Mouse (Mus musculus) embryo, embryonic 11.5 days (tissue): ENCODE results near the gene 4933424G06Rik.
"Not testable (repeated sequence)": the region's sequence is repeated elsewhere in the genome, so short reads cannot be mapped to it uniquely, and the experiment has no call there.

Source experiments
- DNase-seq: peaks from one replicate; pipeline ENCODE4 v3.0.0-alpha.2; 2012; ENCODE audit warnings: low read depth, low spot score

Gene 4933424G06Rik

GRCm38 (mm10) chr1:36709854-36710280 is at the start of gene 4933424G06Rik:
Gene 4933424G06Rik, plus strand, starts transcription at chr1:36710149.
- peak; percentile 97 for DNase-seq

- DNase-seq, result no peak
Observed at GRCm38 (mm10) chr1:36664457-36664856, 45.5 kb upstream of the 4933424G06Rik start.

DNA sequence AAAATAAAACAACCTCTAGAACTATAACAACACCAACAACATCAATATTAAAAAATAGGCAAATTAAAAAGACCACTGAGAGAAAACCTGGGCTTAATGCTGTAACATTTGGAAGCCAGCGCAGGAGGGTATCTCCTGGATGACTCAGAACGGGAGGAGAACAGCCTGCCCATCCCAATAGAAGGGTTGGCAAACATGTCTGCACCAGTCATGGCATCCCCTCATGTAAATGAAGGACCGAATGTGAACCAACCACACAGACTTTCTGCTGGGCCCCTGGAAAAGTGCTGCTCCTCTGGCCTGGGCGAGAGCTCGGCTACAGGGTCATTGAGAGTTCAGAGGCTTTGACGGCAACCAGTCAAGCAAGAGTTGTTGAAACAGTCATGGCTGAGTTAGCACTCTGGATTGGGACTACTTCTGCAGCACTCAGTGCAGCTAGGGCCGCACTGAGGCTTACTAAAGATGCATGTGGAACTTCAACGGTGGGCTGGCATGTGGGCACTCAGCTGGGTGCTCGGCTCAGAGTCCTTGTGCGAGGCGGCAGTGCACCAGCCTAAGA is 44.7 kb upstream of the 4933424G06Rik start:
- no peak for DNase-seq

DNA sequence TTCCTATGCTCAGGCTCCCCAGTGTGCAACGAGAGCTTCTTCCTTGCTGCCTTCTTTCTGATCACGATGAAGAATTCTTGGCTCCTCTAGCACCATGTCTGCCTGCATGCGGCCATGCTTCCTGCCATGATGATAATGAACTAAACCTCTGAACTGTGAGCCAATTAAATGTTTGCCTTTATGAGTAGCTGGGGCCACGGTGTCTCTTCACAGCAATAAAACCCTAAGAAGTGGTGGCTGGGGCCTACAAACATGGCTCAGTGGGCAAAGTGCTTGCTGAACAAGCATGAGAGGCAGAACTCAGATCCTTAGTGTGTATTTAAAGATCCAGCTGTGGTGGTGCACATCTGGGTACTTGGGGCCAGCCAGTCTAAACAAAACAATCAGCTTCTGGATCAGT is 44.0 kb upstream of the 4933424G06Rik start:
- no peak for DNase-seq

- not testable (repeated sequence) for DNase-seq
Observed at GRCm38 (mm10) chr1:36668007-36668406, 41.9 kb upstream of the 4933424G06Rik start.

DNA sequence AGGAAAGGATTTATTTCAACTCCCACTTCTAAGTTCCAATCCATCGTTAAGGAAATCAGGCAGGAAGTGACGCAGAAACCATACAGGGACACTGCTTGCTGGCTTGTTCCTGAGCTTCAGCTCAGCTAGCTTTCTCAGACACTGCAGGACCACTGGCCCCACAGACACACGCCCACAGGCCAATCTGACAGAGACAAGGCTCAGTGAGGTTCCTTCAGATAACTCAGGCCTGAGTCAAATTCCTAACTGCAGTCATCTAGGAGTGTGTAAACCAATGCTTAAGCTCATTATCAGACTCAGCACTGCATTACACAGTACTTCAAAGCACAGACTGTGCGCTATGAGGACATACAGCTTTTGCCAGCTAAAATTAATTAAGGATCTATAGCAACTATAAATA is 39.7 kb upstream of the 4933424G06Rik start:
- no peak for DNase-seq

- no peak for DNase-seq
Observed at GRCm38 (mm10) chr1:36671260-36671659, 38.7 kb upstream of the 4933424G06Rik start.

- DNase-seq, result no peak
Observed at GRCm38 (mm10) chr1:36672648-36673350, 37.1 kb upstream of the 4933424G06Rik start.

- DNase-seq, result no peak
Observed at GRCm38 (mm10) chr1:36674936-36675335, 35.0 kb upstream of the 4933424G06Rik start.

DNA sequence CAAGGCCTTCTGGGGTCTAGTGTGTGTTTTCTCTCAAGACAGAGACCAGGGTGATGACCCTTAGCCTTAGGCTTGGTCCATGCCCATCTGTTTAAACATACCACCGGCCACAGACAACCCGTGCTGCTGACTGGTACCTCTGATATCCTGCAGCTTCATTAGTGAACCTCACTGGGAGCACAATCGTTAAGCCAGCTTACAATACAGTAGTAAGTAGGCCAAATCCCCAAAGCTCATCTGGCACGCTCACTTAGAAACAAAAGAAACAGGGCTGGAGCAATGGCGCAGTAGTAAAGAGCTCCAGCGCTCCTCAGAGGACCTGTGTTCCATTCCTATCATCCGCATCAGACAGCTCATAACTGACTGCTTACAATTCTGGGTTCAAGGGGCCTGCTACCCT is 29.1 kb upstream of the 4933424G06Rik start:
- no peak for DNase-seq

- no peak for DNase-seq
Observed at GRCm38 (mm10) chr1:36682620-36683355, 27.2 kb upstream of the 4933424G06Rik start, which contains the start of gene Fam178b. Gene Fam178b, minus strand, starts transcription at chr1:36683183.

- DNase-seq, result peak; percentile 64
Observed at GRCm38 (mm10) chr1:36683810-36684467, 26.0 kb upstream of the 4933424G06Rik start.

- DNase-seq, result no peak
Observed at GRCm38 (mm10) chr1:36690671-36691235, 19.2 kb upstream of the 4933424G06Rik start.

- peak; percentile 98 for DNase-seq
Observed at GRCm38 (mm10) chr1:36691271-36692155, 18.4 kb upstream of the 4933424G06Rik start, which contains the start of gene Cox5b. Gene Cox5b, plus strand, starts transcription at chr1:36691449.

- DNase-seq, result no peak
Observed at GRCm38 (mm10) chr1:36694871-36695270, 15.1 kb upstream of the 4933424G06Rik start.

DNA sequence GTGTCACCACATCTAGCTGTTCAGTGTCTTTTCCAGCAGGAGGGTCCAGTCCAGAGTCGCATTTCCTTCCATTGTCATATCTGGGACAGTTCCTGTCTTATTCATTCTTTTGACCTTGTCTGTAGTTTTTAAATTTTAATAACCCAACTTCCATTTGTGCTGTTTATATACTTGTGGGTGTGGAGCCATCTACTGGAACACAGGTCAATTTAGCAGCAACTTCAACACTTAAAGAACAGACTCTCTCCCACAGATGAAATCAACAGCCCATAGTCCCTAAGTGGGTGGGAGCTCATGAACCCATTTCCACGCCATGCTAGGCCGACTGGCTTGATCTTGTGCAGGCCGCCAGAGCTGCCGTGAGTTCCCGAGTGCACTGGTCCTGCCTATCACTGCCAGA is 13.5 kb upstream of the 4933424G06Rik start:
- DNase-seq, result no peak

DNA sequence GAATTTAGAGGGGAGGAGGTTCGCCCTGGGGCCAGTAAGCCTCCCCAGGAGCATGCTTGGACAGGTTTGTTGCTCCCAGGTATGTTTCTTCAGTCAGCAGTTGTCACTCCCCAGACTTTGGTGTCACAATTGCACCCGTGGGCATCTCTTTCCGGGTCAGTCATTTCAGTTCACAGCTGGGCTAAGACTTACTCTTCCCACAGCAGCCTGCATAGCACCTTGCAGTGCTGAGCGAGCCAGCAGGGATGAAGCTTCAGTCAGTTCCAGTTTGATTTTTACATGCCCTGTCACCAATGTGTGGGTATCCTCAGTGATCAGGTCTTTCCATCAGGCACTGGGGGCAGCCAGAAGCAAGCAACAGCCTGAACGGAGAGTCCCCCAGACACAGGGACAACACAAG is 12.9 kb upstream of the 4933424G06Rik start:
- no peak for DNase-seq

GRCm38 (mm10) chr1:36707166-36707565 is 2.8 kb upstream of the 4933424G06Rik start:
- no peak for DNase-seq

GRCm38 (mm10) chr1:36707797-36708196 is 2.2 kb upstream of the 4933424G06Rik start:
- DNase-seq, result no peak

DNA sequence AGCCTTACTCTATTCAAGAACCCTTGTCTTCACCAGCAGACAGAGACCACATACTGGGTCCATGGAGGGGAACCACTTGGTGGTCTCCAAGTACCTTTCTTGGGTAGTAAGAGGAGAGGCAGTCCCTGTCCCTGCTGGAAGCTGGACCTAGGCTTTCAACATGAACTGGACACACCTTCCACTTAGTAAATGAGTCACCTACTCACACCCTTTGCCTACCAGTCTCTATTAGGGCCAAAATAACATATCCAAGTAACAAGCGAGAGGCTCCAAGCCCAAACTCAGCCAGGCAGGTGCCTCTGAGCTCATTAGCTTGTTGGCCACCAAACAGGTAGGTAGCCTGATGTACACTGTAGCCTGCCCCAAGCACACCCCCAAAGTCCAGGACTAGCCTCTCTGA is 1.3 kb upstream of the 4933424G06Rik start:
- no peak for DNase-seq
